Mouse (Mus musculus) CH12.LX (cell line): ENCODE data around the gene Palmd. TPM values are rescaled to one million over a fixed set of nuclear protein-coding genes. Genes with fewer than 3 reads are reported as not detected.

Experiments used
- DNase-seq: peaks from one replicate; pipeline ENCODE4 v3.0.0-alpha.2; 2013; ENCODE audit errors: extremely low read depth
- H3K27ac ChIP-seq: 2 replicates; pipeline ENCODE4 v1.5.1; 2012; ENCODE audit warnings: low read depth, mild to moderate bottlenecking, control low read depth, moderate library complexity; ENCODE audit not compliant: insufficient read depth
- H3K27me3 ChIP-seq: replicated peaks from 2 replicates; pipeline ENCODE3; 2012; ENCODE audit warnings: inconsistent platforms
- H3K36me3 ChIP-seq, 2 experiments: replicated peaks in 1 of 2; 2 replicates each; pipeline versions ENCODE3 to v1.6.1; 2012; ENCODE audit warnings: inconsistent platforms in 1 of 2, low read length in 1 of 2, mild to moderate bottlenecking in 1 of 2, mixed read lengths in 1 of 2, moderate library complexity in 1 of 2; ENCODE audit not compliant: control insufficient read depth in 1 of 2, insufficient read depth in 1 of 2
- H3K4me1 ChIP-seq, 2 experiments: 2 replicates each; pipeline ENCODE4 v1.6.1; 2012; ENCODE audit warnings: inconsistent platforms in 1 of 2, moderate library complexity in 1 of 2; ENCODE audit not compliant: insufficient read depth in 2 of 2, control insufficient read depth in 1 of 2
- H3K4me2 ChIP-seq: 2 replicates; pipeline ENCODE4 v1.6.1; 2012; ENCODE audit warnings: low read depth, mild to moderate bottlenecking, control low read depth; ENCODE audit not compliant: poor library complexity, insufficient read depth, severe bottlenecking
- H3K4me3 ChIP-seq, 3 experiments: fragments of 150-350 bp in 1 of 3; sonication (generic) in 1 of 3; replicated peaks in 1 of 3; 2 replicates each; pipeline versions ENCODE3 to v1.5.1; 2011 to 2012; ENCODE audit warnings: low read depth in 2 of 3, low read length in 2 of 3, mild to moderate bottlenecking in 2 of 3, moderate library complexity in 2 of 3, control low read depth in 1 of 3, improper control_type of control experiment in 1 of 3, inconsistent platforms in 1 of 3, mixed read lengths in 1 of 3; ENCODE audit not compliant: poor library complexity in 1 of 3
- H3K79me2 ChIP-seq: replicated peaks from 2 replicates; pipeline ENCODE4 v1.6.1; 2012; ENCODE audit warnings: mild to moderate bottlenecking, moderate library complexity; ENCODE audit not compliant: control insufficient read depth, poor library complexity, insufficient read depth, severe bottlenecking; ENCODE audit errors: extremely low read depth
- H3K9ac ChIP-seq: 2 replicates; pipeline ENCODE4 v1.6.1; 2012; ENCODE audit warnings: low read depth, mild to moderate bottlenecking, control low read depth, moderate library complexity; ENCODE audit not compliant: insufficient read depth
- H3K9me3 ChIP-seq: replicated peaks from 2 replicates; pipeline ENCODE3; 2012; ENCODE audit warnings: low read length, inconsistent platforms, mixed read lengths
- CHD1 ChIP-seq: IDR thresholded peaks from 2 replicates; pipeline ENCODE4 v1.6.1; 2012; ENCODE audit warnings: low read depth, low read length, improper control_type of control experiment, inconsistent platforms
- CTCF ChIP-seq, 2 experiments: IDR thresholded peaks in 1 of 2; conservative IDR thresholded peaks in 1 of 2; 2 replicates each; pipeline ENCODE4 v1.5.1; 2011 to 2012; ENCODE audit warnings: low read depth in 2 of 2, low read length in 2 of 2, improper control_type of control experiment in 1 of 2, inconsistent platforms in 1 of 2, mild to moderate bottlenecking in 1 of 2, moderate library complexity in 1 of 2
- E2F4 ChIP-seq: IDR thresholded peaks from 2 replicates; pipeline ENCODE4 v1.6.1; 2011; ENCODE audit warnings: low read depth, low read length, improper control_type of control experiment; ENCODE audit not compliant: insufficient replicate concordance
- ELF1 ChIP-seq: IDR thresholded peaks from 2 replicates; pipeline ENCODE4 v1.6.1; 2014; ENCODE audit warnings: low read depth, mild to moderate bottlenecking, inconsistent platforms, low read length, improper control_type of control experiment
- ETS1 ChIP-seq: conservative IDR thresholded peaks from 2 replicates; pipeline ENCODE4 v1.6.1; 2012; ENCODE audit warnings: low read depth, mild to moderate bottlenecking, inconsistent platforms, low read length, improper control_type of control experiment, moderate library complexity
- IRF4 ChIP-seq: IDR thresholded peaks from 2 replicates; pipeline ENCODE4 v1.6.1; 2014; ENCODE audit warnings: low read depth, mild to moderate bottlenecking, inconsistent platforms, low read length, improper control_type of control experiment
- JUND ChIP-seq: conservative IDR thresholded peaks from 2 replicates; pipeline ENCODE4 v1.6.1; 2011; ENCODE audit warnings: low read depth, low read length, improper control_type of control experiment
- MAX ChIP-seq: IDR thresholded peaks from 2 replicates; pipeline ENCODE4 v1.6.1; 2011; ENCODE audit warnings: low read length, improper control_type of control experiment
- MEF2A ChIP-seq: IDR thresholded peaks from 2 replicates; pipeline ENCODE4 v1.6.1; 2014; ENCODE audit warnings: low read depth, mild to moderate bottlenecking, inconsistent platforms, low read length, improper control_type of control experiment, borderline replicate concordance
- MXI1 ChIP-seq: IDR thresholded peaks from 2 replicates; pipeline ENCODE4 v1.6.1; 2011; ENCODE audit warnings: mild to moderate bottlenecking, low read depth, low read length, improper control_type of control experiment
- MYC ChIP-seq: IDR thresholded peaks from 2 replicates; pipeline ENCODE4 v1.6.1; 2011; ENCODE audit warnings: low read depth, mild to moderate bottlenecking, improper control_type of control experiment, low read length
- NELFE ChIP-seq: IDR thresholded peaks from 2 replicates; pipeline ENCODE4 v1.6.1; 2011; ENCODE audit warnings: low read depth, low read length, improper control_type of control experiment
- PAX5 ChIP-seq: IDR thresholded peaks from 2 replicates; pipeline ENCODE4 v1.6.1; 2012; ENCODE audit warnings: low read length, inconsistent platforms, mixed read lengths
- POLR2A ChIP-seq: IDR thresholded peaks from 2 replicates; pipeline ENCODE4 v1.6.1; 2011; ENCODE audit warnings: low read depth, mild to moderate bottlenecking, improper control_type of control experiment, low read length
- RAD21 ChIP-seq: IDR thresholded peaks from 2 replicates; pipeline ENCODE4 v1.6.1; 2011; ENCODE audit warnings: low read depth, mild to moderate bottlenecking, low read length, improper control_type of control experiment, moderate library complexity
- SIN3A ChIP-seq: IDR thresholded peaks from 2 replicates; pipeline ENCODE4 v1.6.1; 2012; ENCODE audit warnings: low read length, improper control_type of control experiment, inconsistent platforms
- SMC3 ChIP-seq: IDR thresholded peaks from 2 replicates; pipeline ENCODE4 v1.6.1; 2011; ENCODE audit warnings: low read depth, low read length, improper control_type of control experiment
- TBP ChIP-seq: conservative IDR thresholded peaks from 2 replicates; pipeline ENCODE4 v1.6.1; 2011; ENCODE audit warnings: low read depth, low read length, improper control_type of control experiment
- UBTF ChIP-seq: IDR thresholded peaks from 2 replicates; pipeline ENCODE4 v1.6.1; 2012; ENCODE audit warnings: low read depth, mild to moderate bottlenecking, inconsistent platforms, low read length, improper control_type of control experiment, moderate library complexity
- ZC3H11A ChIP-seq: IDR thresholded peaks from 2 replicates; pipeline ENCODE4 v1.6.1; 2012; ENCODE audit warnings: low read depth, mild to moderate bottlenecking, inconsistent platforms, low read length, improper control_type of control experiment
- ZMIZ1 ChIP-seq: IDR thresholded peaks from 2 replicates; pipeline ENCODE4 v1.6.1; 2012; ENCODE audit warnings: low read depth, mild to moderate bottlenecking, inconsistent platforms, low read length, improper control_type of control experiment
- dilution Hi-C: fragments of 300-500 bp; cut with MboI; formaldehyde crosslinking; loops from 2 replicates; pipeline ENCODE4 v1.14.3; 2020; ENCODE audit warnings: low sequenced_read_pairs; ENCODE audit not compliant: extremely low pct_unique_long_range_greater_than_20kb, extremely low pct_ligation_motif_present
- in situ Hi-C: fragments of 300-500 bp; cut with MboI; formaldehyde crosslinking; loops from 3 replicates; pipeline ENCODE4 v1.14.3; 2019; ENCODE audit warnings: low sequenced_read_pairs, low pct_ligation_motif_present, low pct_unique_long_range_greater_than_20kb, mixed read lengths
- polyA plus RNA-seq: library from polyadenylated mRNA; unstranded; fragments of >175 nt; gene quantifications from 2 replicates; pipeline ENCODE4 v1.2.1, GENCODE M21; 2012; ENCODE audit warnings: low read depth; ENCODE audit not compliant: insufficient read length
- total RNA-seq, 2 experiments: library from RNA; depleted of rRNA; stranded (reverse); fragments of 300-350 nt in 1 of 2; fragments of >200 nt in 1 of 2; gene quantifications; 2 replicates each; pipeline ENCODE4 v1.2.3; 2012 to 2014

The Palmd gene
- total and polyA plus RNA-seq, 3 experiments = not detected

DNA sequence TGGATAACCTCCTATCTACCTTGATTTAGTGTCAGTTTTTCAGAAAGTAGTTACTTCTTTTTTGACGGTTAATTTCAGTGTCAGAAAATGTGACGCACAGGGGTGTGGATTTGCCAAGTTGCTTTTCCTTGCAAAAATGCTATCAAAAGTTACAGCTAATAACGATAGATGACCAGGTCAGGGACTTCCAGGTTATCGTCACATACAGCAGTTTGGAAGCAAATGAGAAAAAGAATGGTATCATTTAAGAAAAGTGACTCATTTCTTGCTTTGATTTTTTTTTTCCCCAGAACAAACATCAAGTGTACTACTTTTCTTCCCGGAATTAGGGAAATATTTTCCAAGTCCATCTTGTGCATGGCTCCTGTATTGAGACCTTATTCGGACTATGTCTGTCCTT is 1.4 kb downstream of the Palmd start:
- no peak overlapping the region for H3K9ac ChIP-seq
- H3K27ac ChIP-seq = no peak overlapping the region
- H3K4me1 ChIP-seq = no peaks in the 10 kb centered on the region
- H3K4me3 ChIP-seq = no peak overlapping the region
- H3K79me2 ChIP-seq = no peaks in the 10 kb centered on the region; the same call in 1 of the 2 replicates
- H3K27me3 ChIP-seq = no peaks in the 10 kb centered on the region
- no peak overlapping the region for H3K4me2 ChIP-seq
- no peaks in the 10 kb centered on the region for H3K9me3 ChIP-seq
- no peaks in the 10 kb centered on the region for H3K36me3 ChIP-seq
- no peak for DNase-seq
- dilution Hi-C loops = no loop called here
- no peak for TF ChIP-seq ZMIZ1
- TF ChIP-seq MYC = no peak
- TF ChIP-seq ZC3H11A = no peak
- TF ChIP-seq RAD21 = no peak
- no peak for TF ChIP-seq MEF2A
- no peak for TF ChIP-seq IRF4
- TF ChIP-seq MAX = no peak
- no peak for TF ChIP-seq SIN3A
- no peak for TF ChIP-seq ELF1
- TF ChIP-seq JUND = no peak
- in situ Hi-C loops = no loop called here

DNA sequence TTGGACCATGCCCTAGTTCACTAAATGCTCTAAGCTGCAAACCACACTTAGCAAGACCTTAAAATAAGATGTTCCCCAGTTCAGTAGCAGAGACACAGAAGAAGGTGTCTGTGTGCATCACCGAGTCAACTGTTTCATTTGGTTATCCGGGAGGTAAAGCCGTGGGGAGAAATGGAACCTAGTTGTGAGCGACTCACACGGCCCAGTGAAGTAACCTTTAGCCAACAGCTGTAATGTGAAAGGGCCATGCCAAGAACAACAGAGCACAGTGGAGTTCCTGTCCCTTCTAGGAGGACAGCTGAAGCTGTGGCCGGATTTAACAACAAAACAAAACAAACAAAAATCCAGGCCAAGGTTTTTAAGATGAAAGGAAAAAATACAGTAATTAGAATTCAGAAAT is 2.0 kb downstream of the Palmd start:
- DNase-seq = no peak
- no peak overlapping the region for H3K4me2 ChIP-seq
- dilution Hi-C loops = no loop called here

DNA sequence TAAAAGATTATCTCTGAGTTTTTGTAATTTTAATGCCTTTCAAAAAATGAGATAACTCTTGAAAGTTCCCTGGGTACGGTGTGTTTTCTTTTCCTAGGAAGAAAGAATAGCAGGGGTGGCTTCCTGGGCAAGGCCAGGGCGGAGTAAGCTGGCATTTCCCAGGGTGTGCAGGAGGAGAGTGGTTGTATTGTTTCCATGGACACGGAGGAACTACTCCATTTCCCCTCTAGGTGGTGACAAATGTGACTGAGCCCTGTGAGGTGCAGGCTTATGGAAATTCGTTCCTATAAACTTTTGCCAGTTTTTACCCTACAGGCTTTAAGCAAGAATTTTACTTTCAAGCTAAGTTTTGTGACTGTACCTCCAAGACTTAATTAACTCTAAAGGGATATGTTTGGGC is 2.6 kb downstream of the Palmd start:
- in situ Hi-C loops = no loop called here
- peak; percentile 57 for DNase-seq

More for the DNA sequence above, 2.0 kb downstream of the Palmd start:
- Histone ChIP-seq H3K36me3 (no peaks in the 10 kb centered on the region), H3K27ac (no peak overlapping the region), H3K27me3 (no peaks in the 10 kb centered on the region), H3K9me3 (no peaks in the 10 kb centered on the region), H3K79me2 (no peaks in the 10 kb centered on the region; the same call in 1 of the 2 replicates), H3K9ac (no peak overlapping the region), H3K4me1 (no peaks in the 10 kb centered on the region), H3K4me3 (no peak overlapping the region)
- TF ChIP-seq ETS1 (no peak), MXI1 (no peak), MYC (no peak), E2F4 (no peak), TBP (no peak), JUND (no peak), MAX (no peak), CHD1 (no peak), SIN3A (no peak), IRF4 (no peak), PAX5 (no peak), POLR2A (no peak)
- in situ Hi-C loops = no loop called here

More for the DNA sequence above, 2.6 kb downstream of the Palmd start:
- no peak overlapping the region for H3K4me2 ChIP-seq
- no peaks in the 10 kb centered on the region for H3K36me3 ChIP-seq
- H3K27ac ChIP-seq = no peak overlapping the region
- dilution Hi-C loops = no loop called here
- H3K9me3 ChIP-seq = no peaks in the 10 kb centered on the region
- H3K27me3 ChIP-seq = no peaks in the 10 kb centered on the region
- H3K9ac ChIP-seq = no peak overlapping the region
- TF ChIP-seq NELFE = no peak
- TF ChIP-seq CTCF (conservative IDR thresholded peaks at IDR 0.05 in 1 of 2, IDR thresholded peaks at IDR 0.05 in 1 of 2; ENCODE audit: low read depth in 2 of 2, low read length in 2 of 2) = peak; percentile 13 to 67; a peak in 3 of 4 replicates
- peak; percentile 57 for TF ChIP-seq RAD21
- no peak for TF ChIP-seq UBTF
- TF ChIP-seq SMC3 = peak; percentile 53
- H3K79me2 ChIP-seq = no peaks in the 10 kb centered on the region; the same call in 1 of the 2 replicates
- no peak overlapping the region for H3K4me3 ChIP-seq
- no peaks in the 10 kb centered on the region for H3K4me1 ChIP-seq
